Mouse (Mus musculus) cerebellum, adult 11 months (tissue): ENCODE measurements at regions not wholly inside any gene's neighbourhood (a gene's known extent, or its start where the extent isn't known, plus 50 kb on each side); places are given as distances from the start of the nearest gene placed in this dataset.

Source experiments
- DNase-seq: peaks from one replicate; pipeline ENCODE4 v3.0.0; 2022

DNA sequence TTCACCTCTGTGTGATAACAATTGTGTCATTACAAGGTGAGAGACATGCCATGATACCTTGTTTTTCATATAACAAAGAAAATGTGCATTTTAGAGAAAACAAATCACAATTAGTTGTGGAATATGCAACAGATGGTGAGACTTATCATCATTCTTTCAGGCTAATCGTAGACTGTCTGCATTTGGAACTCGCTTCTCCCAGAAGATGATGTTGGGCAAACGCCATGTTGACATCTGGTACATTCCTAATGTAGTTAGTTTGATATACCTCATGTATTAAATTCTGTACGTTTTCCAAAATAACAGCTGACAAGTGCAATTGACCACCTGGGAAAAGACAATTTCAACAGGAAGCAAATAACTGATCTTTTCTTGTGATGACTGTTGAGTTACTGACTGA, 482.0 kb upstream of the 4931408C20Rik start:
- DNase-seq = peak; percentile 2
